Mouse (Mus musculus): Measurements from ENCODE around the gene Pxmp2. TPM values are rescaled to one million over a fixed set of nuclear protein-coding genes. Genes with fewer than 3 reads are reported as not detected.

The Pxmp2 gene
- polyA plus RNA-seq, 1 experiment from 2014 or later: 18.5 TPM

Other genes with a start within 250 kb of the Pxmp2 start
- 4.2 and 5.5 TPM in 2 replicates for gene Gm17655, start 213.7 kb downstream of the Pxmp2 start, polyA plus RNA-seq (2016; fragmentation: Nextera tagmentation; extraction: Ambion mirVana)
- 1.6 and 1.8 TPM in 2 replicates for gene Gm35315, start 191.8 kb downstream of the Pxmp2 start, polyA plus RNA-seq (2016; fragmentation: Nextera tagmentation; extraction: Ambion mirVana)
- 0.84 and 1.1 TPM in 2 replicates for gene Plcxd1, start 186.2 kb downstream of the Pxmp2 start, polyA plus RNA-seq (2016; fragmentation: Nextera tagmentation; extraction: Ambion mirVana)
- gene Gtpbp6, start 178.0 kb downstream of the Pxmp2 start, polyA plus RNA-seq (2016; fragmentation: Nextera tagmentation; extraction: Ambion mirVana): 25.0 and 33.9 TPM in 2 replicates
- gene Zfp605, start 176.1 kb downstream of the Pxmp2 start, polyA plus RNA-seq (2016; fragmentation: Nextera tagmentation; extraction: Ambion mirVana): 2.7 and 3.4 TPM in 2 replicates
- 37.2 and 39.0 TPM in 2 replicates for gene Chfr, start 150.3 kb downstream of the Pxmp2 start, polyA plus RNA-seq (2016; fragmentation: Nextera tagmentation; extraction: Ambion mirVana)
- gene Golga3, start 109.5 kb downstream of the Pxmp2 start, polyA plus RNA-seq (2016; fragmentation: Nextera tagmentation; extraction: Ambion mirVana): 20.6 and 22.3 TPM in 2 replicates
- 21.7 and 24.1 TPM in 2 replicates for gene Ankle2, start 55.2 kb downstream of the Pxmp2 start, polyA plus RNA-seq (2016; fragmentation: Nextera tagmentation; extraction: Ambion mirVana)
- gene Pgam5, start 16.3 kb downstream of the Pxmp2 start, polyA plus RNA-seq (2016; fragmentation: Nextera tagmentation; extraction: Ambion mirVana): 74.5 and 81.2 TPM in 2 replicates
- 23.8 and 32.4 TPM in 2 replicates for gene Pole, start 120 bp upstream of the Pxmp2 start, polyA plus RNA-seq (2016; fragmentation: Nextera tagmentation; extraction: Ambion mirVana)
- gene P2rx2, start 57.0 kb upstream of the Pxmp2 start, polyA plus RNA-seq (2016; fragmentation: Nextera tagmentation; extraction: Ambion mirVana): 0.27 and 0.44 TPM in 2 replicates
- gene Lrcol1, start 58.5 kb upstream of the Pxmp2 start, polyA plus RNA-seq (2016; fragmentation: Nextera tagmentation; extraction: Ambion mirVana): not detected in 2 replicates
- 9.6 and 11.1 TPM in 2 replicates for gene Fbrsl1, start 162.3 kb upstream of the Pxmp2 start, polyA plus RNA-seq (2016; fragmentation: Nextera tagmentation; extraction: Ambion mirVana)